Mouse (Mus musculus) fibroblast of lung, adult 2 months (primary cell): ENCODE data around the gene Adcy6.

Experiments used
- DNase-seq: peaks from one replicate; pipeline ENCODE4 v3.0.0-alpha.2; 2011; ENCODE audit warnings: low read depth

Adcy6 gene

GRCm38 (mm10) chr15:98609331-98610130 is at the start of gene Adcy6:
Gene Adcy6, minus strand, starts transcription at chr15:98610076.
- DNase-seq = no peak

DNA sequence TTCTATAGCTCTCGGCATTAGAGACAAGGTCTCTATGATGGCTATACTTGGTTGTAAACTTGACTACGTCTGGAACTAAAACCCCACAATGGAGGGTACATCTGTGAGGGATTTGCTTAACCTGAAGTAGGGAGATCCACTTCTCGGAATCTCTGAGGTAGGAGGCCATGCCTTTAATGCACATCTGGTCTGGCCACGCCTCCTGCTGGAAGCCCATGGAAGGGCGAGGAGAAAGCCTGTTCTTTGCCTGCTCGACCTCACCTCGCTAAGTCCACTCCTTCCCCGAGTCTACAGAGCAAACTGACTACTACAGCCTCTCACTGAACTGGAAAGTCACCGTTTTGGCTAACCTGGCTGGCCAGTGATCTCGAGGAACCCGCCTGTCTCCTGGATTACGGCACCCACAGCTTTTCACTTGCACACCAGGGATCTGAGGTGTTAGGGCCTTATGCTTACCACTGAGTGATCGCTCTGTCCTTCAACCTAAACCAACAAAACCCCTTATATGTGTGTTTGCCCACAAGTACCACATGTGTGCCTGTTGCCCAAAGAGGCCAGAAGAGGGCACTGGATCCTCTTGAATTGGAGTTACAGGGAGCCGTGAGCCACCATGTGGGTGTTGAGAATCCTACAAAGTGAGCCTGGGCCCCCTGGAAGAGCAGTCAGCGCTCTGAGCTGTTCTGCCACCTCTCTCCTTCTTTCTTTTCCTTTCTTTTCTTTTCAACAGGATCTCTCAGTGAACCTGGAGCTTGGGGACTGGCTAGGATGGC is 47.3 kb upstream of the Adcy6 start:
- DNase-seq = no peak

DNA sequence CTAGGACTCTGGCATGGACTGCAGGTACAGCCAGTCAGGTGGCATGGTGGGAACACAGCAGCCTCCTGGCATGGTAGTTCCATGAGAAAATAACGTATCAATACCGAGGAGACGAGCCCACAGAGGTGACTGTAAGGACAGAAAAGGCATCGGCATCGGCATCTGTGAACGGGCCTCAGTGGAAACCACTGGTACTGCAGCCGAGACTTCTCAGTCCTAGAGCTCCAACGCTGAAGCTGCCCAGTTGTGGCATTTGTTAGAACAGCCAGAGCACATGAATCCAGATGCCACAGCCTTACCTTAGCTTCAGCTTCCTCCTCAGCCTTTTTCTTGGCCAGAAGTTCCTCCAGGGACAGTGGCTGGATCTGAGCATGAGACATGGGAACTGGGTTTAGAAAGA is 42.3 kb upstream of the Adcy6 start:
- no peak for DNase-seq

- DNase-seq = no peak
Observed at GRCm38 (mm10) chr15:98651431-98651830, 41.6 kb upstream of the Adcy6 start.

DNA sequence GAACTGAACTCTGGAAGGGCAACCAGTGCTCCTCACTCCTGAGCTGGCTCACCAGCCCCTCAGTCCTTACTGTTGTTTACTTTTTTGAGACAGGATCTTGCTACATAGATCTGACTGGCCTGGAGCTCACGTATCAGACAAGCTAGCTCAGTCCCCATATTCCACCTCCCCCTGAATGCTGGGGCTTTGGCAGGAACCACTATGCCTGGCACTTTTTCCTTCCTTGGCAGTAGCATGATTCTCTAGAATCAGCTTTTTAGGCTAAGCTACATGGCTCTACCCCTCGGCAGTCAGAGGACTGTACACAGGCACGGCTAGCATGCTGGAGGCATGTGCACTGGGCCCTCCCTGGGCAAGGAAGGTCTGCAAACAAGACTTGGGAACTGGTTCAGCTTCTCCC is 38.2 kb upstream of the Adcy6 start:
- no peak for DNase-seq

DNA sequence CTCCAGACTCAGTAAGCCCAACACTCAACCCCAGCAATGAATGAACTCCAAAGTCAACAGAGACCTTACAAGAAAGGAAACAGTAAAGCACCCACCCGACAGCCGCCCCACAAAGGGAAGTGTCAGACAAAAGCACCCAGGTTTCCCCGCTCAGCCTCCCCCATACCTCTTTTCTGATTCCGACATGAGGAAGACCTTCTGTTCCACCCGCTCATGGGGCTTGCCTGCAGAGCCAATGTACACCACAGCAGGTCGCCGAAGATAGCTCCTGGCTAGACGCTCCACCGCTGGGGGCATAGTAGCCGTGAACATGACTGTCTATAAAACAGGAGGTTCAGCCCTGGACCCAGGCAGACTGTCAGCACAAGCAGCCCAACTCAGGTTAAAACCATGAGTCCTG is 37.4 kb upstream of the Adcy6 start:
- DNase-seq = no peak

GRCm38 (mm10) chr15:98646737-98647136 is 36.9 kb upstream of the Adcy6 start:
- DNase-seq = no peak

DNA sequence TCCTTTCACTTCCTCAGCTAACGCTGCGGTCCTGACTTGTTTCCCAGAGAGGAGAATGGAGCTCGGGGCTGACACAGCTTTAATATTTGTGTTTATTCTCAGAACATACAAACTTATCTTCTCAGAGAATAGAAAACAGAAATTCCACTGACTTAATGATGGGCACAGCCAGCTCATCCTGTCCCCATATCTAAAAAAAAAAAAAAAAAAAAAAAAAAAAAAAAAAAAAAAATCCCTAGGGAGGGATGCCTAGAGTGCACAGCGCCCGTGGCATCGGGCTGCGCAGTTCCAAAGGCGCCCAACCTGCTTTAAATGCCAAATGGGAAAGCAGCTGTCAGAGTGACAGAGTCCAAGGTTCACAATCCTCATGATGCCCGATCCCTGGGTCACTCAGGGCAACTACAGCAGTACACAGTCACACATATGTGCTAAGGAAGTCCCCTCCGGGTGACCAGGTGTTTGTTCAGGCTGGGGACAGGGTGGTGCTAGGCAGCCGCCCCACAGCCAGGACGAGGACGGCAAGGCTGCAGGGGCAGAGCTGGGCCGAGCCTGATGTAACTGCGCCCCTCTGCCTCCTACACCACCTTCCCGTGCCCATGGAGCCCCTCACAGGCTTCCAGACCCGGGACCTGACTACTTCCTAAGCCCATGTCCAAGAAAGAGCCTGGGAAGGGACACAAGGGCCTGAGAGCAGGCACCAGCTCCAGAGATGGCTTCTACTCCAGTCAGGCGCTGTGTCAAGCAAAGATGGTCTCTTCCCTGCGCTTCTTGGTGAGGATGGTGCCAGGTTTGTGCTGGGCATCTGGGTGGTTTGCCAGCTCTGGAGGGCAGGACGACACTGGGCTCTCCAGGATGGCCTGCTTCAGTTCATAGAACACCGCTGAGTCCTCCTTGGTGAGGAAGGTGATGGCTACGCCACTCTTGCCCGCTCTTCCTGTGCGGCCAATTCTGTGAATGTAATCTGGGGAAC is 35.5 kb upstream of the Adcy6 start:
- no peak for DNase-seq

GRCm38 (mm10) chr15:98644406-98644805 is 34.5 kb upstream of the Adcy6 start:
- DNase-seq = no peak

GRCm38 (mm10) chr15:98640157-98640556 is 30.3 kb upstream of the Adcy6 start:
- DNase-seq = no peak

DNA sequence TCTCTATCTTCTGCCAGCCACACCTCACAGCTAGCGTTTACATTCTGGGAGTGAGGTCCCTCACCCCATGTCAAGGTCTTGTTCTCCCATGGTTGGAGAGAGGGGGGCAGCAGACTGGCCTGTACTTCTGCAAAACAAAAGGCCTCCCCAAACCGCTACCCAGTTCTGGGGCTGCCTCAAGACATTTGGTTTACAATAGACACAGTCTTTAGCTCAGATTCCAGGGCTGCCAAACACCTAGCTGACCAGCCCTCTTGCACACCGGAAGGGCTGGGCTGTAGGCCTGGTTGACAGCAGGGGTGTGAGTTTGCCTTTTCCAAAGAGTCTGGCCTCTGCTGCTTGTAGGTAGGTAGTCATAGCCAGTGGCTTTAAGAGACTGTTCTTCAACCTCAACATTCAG is 27.3 kb upstream of the Adcy6 start:
- DNase-seq = no peak

GRCm38 (mm10) chr15:98636517-98636916 is 26.6 kb upstream of the Adcy6 start:
- DNase-seq = no peak

GRCm38 (mm10) chr15:98635291-98635841 is 25.5 kb upstream of the Adcy6 start:
- DNase-seq = no peak

DNA sequence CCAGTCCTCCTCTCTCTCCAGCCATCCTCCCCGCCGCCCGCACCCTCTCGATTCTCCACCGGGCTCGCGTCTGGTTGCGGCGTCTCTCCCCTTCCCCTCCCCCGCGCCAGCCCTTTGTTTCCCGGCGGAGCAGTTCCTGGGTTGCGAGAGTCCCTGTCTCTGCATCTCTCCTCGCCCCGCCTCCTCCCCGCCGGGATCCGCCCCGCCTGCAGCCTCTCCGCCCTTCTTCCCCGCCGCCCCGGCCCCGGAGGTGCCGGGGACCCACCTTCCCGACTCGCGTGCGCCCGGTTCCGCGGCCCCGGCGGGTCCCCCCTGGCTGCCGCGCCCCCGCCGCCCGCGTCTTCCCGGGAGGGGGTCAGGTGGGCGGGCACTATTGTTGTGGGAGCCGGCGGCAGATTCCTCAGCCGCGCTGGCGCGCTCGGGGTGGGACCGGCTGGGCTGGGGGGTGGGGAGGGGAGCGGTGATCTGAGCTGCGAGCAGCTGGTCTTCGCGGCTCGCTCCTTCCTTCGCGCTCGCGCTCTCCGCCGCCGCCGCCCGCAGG is 24.7 kb upstream of the Adcy6 start:
- DNase-seq = no peak

- DNase-seq = no peak
Observed at GRCm38 (mm10) chr15:98633822-98634470, 24.1 kb upstream of the Adcy6 start.

DNA sequence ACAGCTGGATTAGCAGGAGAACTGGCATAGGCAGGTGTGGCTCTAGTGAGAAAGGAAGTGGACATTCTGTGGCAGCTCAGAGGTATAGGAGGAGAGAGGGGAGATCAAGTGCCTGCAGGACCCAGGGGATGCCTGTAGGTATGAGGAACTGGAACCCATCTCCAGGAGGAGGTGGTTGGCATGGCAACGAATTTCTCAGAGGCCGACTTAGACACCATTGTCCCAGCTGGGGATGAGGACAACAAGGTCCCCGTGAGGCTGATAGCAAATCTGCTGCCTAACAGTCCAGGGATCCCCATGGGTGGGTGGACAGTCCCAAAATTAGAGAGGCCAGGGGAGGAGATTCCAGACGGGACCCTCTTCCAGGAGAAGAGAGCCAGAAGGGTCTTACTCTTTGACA is 23.0 kb upstream of the Adcy6 start:
- no peak for DNase-seq

GRCm38 (mm10) chr15:98632107-98632744 is 22.4 kb upstream of the Adcy6 start:
- no peak for DNase-seq

GRCm38 (mm10) chr15:98631493-98631892 is 21.6 kb upstream of the Adcy6 start:
- DNase-seq = no peak

DNA sequence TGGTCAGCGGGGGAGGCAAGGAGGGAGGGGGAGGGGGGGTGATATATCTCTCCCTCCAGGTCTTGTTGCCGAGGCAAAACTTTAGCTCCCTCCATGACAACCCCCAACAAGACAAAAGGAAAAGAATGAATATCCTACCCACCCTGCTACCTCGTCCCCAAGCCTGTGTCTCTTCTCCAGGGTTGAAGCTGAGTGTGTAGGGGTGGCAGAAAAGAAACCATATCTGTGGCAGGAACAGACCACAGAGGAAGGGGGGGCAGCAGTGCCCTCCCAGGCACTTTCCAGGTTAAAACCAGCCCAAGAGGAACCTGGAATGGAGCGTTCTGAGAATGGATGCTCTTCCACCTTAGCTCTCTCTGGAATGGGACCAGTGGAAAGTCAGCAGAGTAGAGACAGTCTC is 20.7 kb upstream of the Adcy6 start, which contains the start of gene Cacnb3:
Gene Cacnb3 (plus strand): TSS at position 301 of the 400 bp plus-strand sequence.
- DNase-seq = no peak

GRCm38 (mm10) chr15:98629464-98629863 is 19.6 kb upstream of the Adcy6 start:
- no peak for DNase-seq
